Mouse (Mus musculus) liver, embryonic 14.5 days (tissue): ENCODE data around the gene Mtrex. TPM values are rescaled to one million over a fixed set of nuclear protein-coding genes. Genes with fewer than 3 reads are reported as not detected.

Experiments used
- ATAC-seq: fragments of 200-750 bp; cut with Nextera tagmentation; 2 replicates; pipeline ENCODE4 v1.8.0; 2017; ENCODE audit warnings: moderate number of reproducible peaks, mild to moderate bottlenecking, moderate library complexity; ENCODE audit not compliant: insufficient read depth
- DNase-seq, 3 experiments: peaks; one replicate each; pipeline ENCODE4 v3.0.0-alpha.2; 2012 to 2013; ENCODE audit warnings: low read depth in 3 of 3, low spot score in 3 of 3
- H3K27ac ChIP-seq: fragments of 300-500 bp; sonication (generic); 2 replicates; pipeline ENCODE4 v1.5.1; 2014; ENCODE audit warnings: moderate library complexity, mild to moderate bottlenecking, control low read depth, inconsistent platforms
- H3K27me3 ChIP-seq: fragments of 300-500 bp; sonication (generic); 2 replicates; pipeline ENCODE4 v1.6.1; 2014; ENCODE audit warnings: mild to moderate bottlenecking, low read length, moderate library complexity; ENCODE audit not compliant: control insufficient read depth, insufficient read depth
- H3K36me3 ChIP-seq: fragments of 300-500 bp; sonication (generic); replicated peaks from 2 replicates; pipeline ENCODE4 v1.6.1; 2014; ENCODE audit warnings: low read depth; ENCODE audit not compliant: control insufficient read depth, insufficient read depth
- H3K4me1 ChIP-seq, 2 experiments: fragments of 200-500 bp in 1 of 2; fragments of 300-500 bp in 1 of 2; sonication (generic) in 1 of 2; replicated peaks; 2 replicates each; pipeline ENCODE4 v1.6.1; 2012 to 2014; ENCODE audit warnings: antibody characterized with exemption in 1 of 2, inconsistent platforms in 1 of 2, low read length in 1 of 2; ENCODE audit not compliant: control insufficient read depth in 2 of 2, insufficient read depth in 2 of 2
- H3K4me2 ChIP-seq: fragments of 300-500 bp; sonication (generic); 2 replicates; pipeline ENCODE4 v1.6.1; 2014; ENCODE audit warnings: low read depth, mild to moderate bottlenecking, control low read depth, moderate library complexity
- H3K4me3 ChIP-seq, 2 experiments: fragments of 200-500 bp in 1 of 2; fragments of 300-500 bp in 1 of 2; sonication (generic) in 1 of 2; 2 replicates each; pipeline ENCODE4 v1.5.1; 2012 to 2014; ENCODE audit warnings: low read depth in 2 of 2, low read length in 2 of 2, mild to moderate bottlenecking in 2 of 2, control low read depth in 1 of 2, inconsistent platforms in 1 of 2, moderate library complexity in 1 of 2; ENCODE audit not compliant: insufficient read depth in 1 of 2
- H3K9ac ChIP-seq: fragments of 300-500 bp; sonication (generic); replicated peaks from 2 replicates; pipeline ENCODE4 v1.6.1; 2014; ENCODE audit warnings: mild to moderate bottlenecking, control low read depth, moderate library complexity
- H3K9me3 ChIP-seq: fragments of 300-500 bp; sonication (generic); 2 replicates; pipeline ENCODE4 v1.6.1; 2016; ENCODE audit warnings: low read length, mixed read lengths; ENCODE audit not compliant: control insufficient read depth
- CTCF ChIP-seq: IDR thresholded peaks from 2 replicates; pipeline ENCODE4 v1.5.1; 2016; ENCODE audit warnings: antibody characterized with exemption, low read depth, control low read depth
- EP300 ChIP-seq: IDR thresholded peaks from 2 replicates; pipeline ENCODE4 v1.6.1; 2016; ENCODE audit warnings: antibody characterized with exemption, low read depth
- WGBS: fragments of 180-500 bp; shearing (Covaris S2); extraction: QIAGEN DNeasy Blood & Tissue Kit; methylation state at CpG from one replicate; pipeline ENCODE4 v1.1.7; 2014; ENCODE audit not compliant: insufficient replicate concordance; 5-methylcytosine and 5-hydroxymethylcytosine counted together
- polyA plus RNA-seq, 2 experiments: library from polyadenylated mRNA; depleted of rRNA in 1 of 2; stranded (reverse) in 1 of 2; unstranded in 1 of 2; fragments of >200 nt; fragmentation: Nextera tagmentation in 1 of 2; extraction: Ambion mirVana in 1 of 2; gene quantifications; 2 replicates each; pipeline versions ENCODE4 v1.2.1 to v1.2.3; 2012 to 2014

The Mtrex gene
- polyA plus RNA-seq, 2 experiments, result 18.6 to 37.7 TPM

- Histone ChIP-seq H3K4me1 (no peaks in the 10 kb centered on the region; a peak in 1 of 4 replicates), H3K27me3 (no peaks in the 10 kb centered on the region), H3K4me2 (no peak overlapping the region), H3K9ac (no peak overlapping the region), H3K4me3 (no peak overlapping the region), H3K9me3 (no peaks in the 10 kb centered on the region), H3K36me3 (no peaks in the 10 kb centered on the region), H3K27ac (no peak overlapping the region)
- ATAC-seq, result no peak
- WGBS, result 81% methylated on average over 6 of the region's 6 CpGs
- TF ChIP-seq CTCF (no peak), EP300 (no peak)
- DNase-seq, result no peak
These were observed 103.8 kb downstream of the Mtrex start for GRCm38 (mm10) chr13:112823236-112823910.

GRCm38 (mm10) chr13:112822413-112822812, 104.8 kb downstream of the Mtrex start:
- H3K4me1 ChIP-seq, result peaks cover 0 to 2% of the 10 kb centered on the region in 2 experiments; a peak in 1 of 4 replicates
- DNase-seq (no peak), ATAC-seq (no peak)
- no peak overlapping the region for H3K4me2 ChIP-seq
- no peak overlapping the region for H3K4me3 ChIP-seq
- H3K27me3 ChIP-seq, result no peaks in the 10 kb centered on the region
- H3K9me3 ChIP-seq, result no peaks in the 10 kb centered on the region
- no peak overlapping the region for H3K27ac ChIP-seq
- TF ChIP-seq EP300 (no peak), CTCF (no peak)
- H3K36me3 ChIP-seq, result no peaks in the 10 kb centered on the region
- H3K9ac ChIP-seq, result no peak overlapping the region
- WGBS, result 66% methylated on average over 3 of the region's 3 CpGs

DNA sequence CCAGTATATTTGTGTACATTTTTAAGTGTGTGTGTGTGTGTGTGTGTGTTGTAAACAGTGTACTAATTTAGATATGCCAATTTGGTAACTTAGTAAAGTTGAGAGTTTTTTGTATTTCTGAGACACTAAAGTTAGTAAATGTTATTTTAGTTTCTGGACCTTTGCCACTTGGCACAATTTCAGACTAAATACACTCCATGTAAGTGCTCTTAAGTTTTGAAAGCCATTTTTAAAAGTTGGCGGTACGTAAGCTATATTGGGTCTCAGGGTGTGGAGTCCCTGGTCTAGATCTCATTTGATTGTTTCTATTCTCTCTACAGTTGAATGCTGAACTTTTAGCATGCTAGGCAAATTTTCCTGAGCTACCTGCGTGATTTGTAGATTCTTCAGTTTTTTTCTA, 109.1 kb downstream of the Mtrex start:
- Histone ChIP-seq H3K4me3 (no peak overlapping the region), H3K9me3 (no peaks in the 10 kb centered on the region), H3K27me3 (no peaks in the 10 kb centered on the region), H3K4me1 (peaks cover 16% of the 10 kb centered on the region in 2 experiments), H3K27ac (no peak overlapping the region), H3K36me3 (no peaks in the 10 kb centered on the region), H3K9ac (no peak overlapping the region), H3K4me2 (no peak overlapping the region)
- DNase-seq (no peak), ATAC-seq (no peak)
- TF ChIP-seq CTCF (no peak), EP300 (no peak)
- 84% methylated on average over 3 of the region's 3 CpGs for WGBS

Other genes with a start within 250 kb of the Mtrex start
- 16.5 TPM in 2 replicates for gene Plpp1, start 126.6 kb downstream of the Mtrex start, polyA plus RNA-seq (2012; rRNA removed)
- 32.7 and 34.0 TPM in 2 replicates for gene Plpp1, start 126.6 kb downstream of the Mtrex start, polyA plus RNA-seq (2014; fragmentation: Nextera tagmentation; extraction: Ambion mirVana)
- gene Dhx29, start 56 bp upstream of the Mtrex start, polyA plus RNA-seq (2012; rRNA removed), result 2.1 and 3.9 TPM in 2 replicates
- gene Dhx29, start 56 bp upstream of the Mtrex start, polyA plus RNA-seq (2014; fragmentation: Nextera tagmentation; extraction: Ambion mirVana), result 6.3 and 6.6 TPM in 2 replicates
- 0.06 and 0.13 TPM in 2 replicates for gene Ccno, start 60.4 kb upstream of the Mtrex start, polyA plus RNA-seq (2012; rRNA removed)
- not detected in 2 replicates for gene Ccno, start 60.4 kb upstream of the Mtrex start, polyA plus RNA-seq (2014; fragmentation: Nextera tagmentation; extraction: Ambion mirVana)
- not detected in 2 replicates for gene Mcidas, start 66.4 kb upstream of the Mtrex start, polyA plus RNA-seq (2012; rRNA removed)
- gene Mcidas, start 66.4 kb upstream of the Mtrex start, polyA plus RNA-seq (2014; fragmentation: Nextera tagmentation; extraction: Ambion mirVana), result not detected in 2 replicates
- 0.02 TPM in 1 of 2 replicates, not detected in the other for gene Cdc20b, start 107.7 kb upstream of the Mtrex start, polyA plus RNA-seq (2012; rRNA removed)
- gene Cdc20b, start 107.7 kb upstream of the Mtrex start, polyA plus RNA-seq (2014; fragmentation: Nextera tagmentation; extraction: Ambion mirVana), result not detected in 2 replicates
- gene Gpx8, start 119.0 kb upstream of the Mtrex start, polyA plus RNA-seq (2012; rRNA removed), result 2.2 and 3.1 TPM in 2 replicates
- 6.4 and 6.8 TPM in 2 replicates for gene Gpx8, start 119.0 kb upstream of the Mtrex start, polyA plus RNA-seq (2014; fragmentation: Nextera tagmentation; extraction: Ambion mirVana)
- 0.08 and 0.19 TPM in 2 replicates for gene Gzma, start 173.6 kb upstream of the Mtrex start, polyA plus RNA-seq (2012; rRNA removed)
- gene Gzma, start 173.6 kb upstream of the Mtrex start, polyA plus RNA-seq (2014; fragmentation: Nextera tagmentation; extraction: Ambion mirVana), result 0.56 and 0.59 TPM in 2 replicates